Mouse (Mus musculus) embryonic facial prominence, embryonic 14.5 days (tissue): Measurements from ENCODE around the gene Zfp444. TPM values are rescaled to one million over a fixed set of nuclear protein-coding genes. Genes with fewer than 3 reads are reported as not detected.

ENCODE experiments used
- ATAC-seq: fragments of 200-750 bp; cut with Nextera tagmentation; 2 replicates; pipeline ENCODE4 v1.8.0; 2017; ENCODE audit warnings: low read depth, moderate number of reproducible peaks, moderate TSS enrichment
- DNase-seq: peaks from one replicate; pipeline ENCODE4 v3.0.0-alpha.2; 2015; ENCODE audit warnings: low spot score
- H3K27ac ChIP-seq: fragments of 300-500 bp; sonication (generic); replicated peaks from 2 replicates; pipeline ENCODE4 v1.5.1; 2014; ENCODE audit warnings: low read depth, mild to moderate bottlenecking, low read length, moderate library complexity
- H3K27me3 ChIP-seq: fragments of 300-500 bp; sonication (generic); replicated peaks from 2 replicates; pipeline ENCODE4 v1.6.1; 2014; ENCODE audit warnings: low read length; ENCODE audit not compliant: control insufficient read depth, insufficient read depth
- H3K36me3 ChIP-seq: fragments of 300-500 bp; sonication (generic); 2 replicates; pipeline ENCODE4 v1.6.1; 2014; ENCODE audit warnings: low read length, mixed read lengths; ENCODE audit not compliant: control insufficient read depth, insufficient read depth
- H3K4me1 ChIP-seq: fragments of 300-500 bp; sonication (generic); 2 replicates; pipeline ENCODE4 v1.6.1; 2014; ENCODE audit warnings: antibody characterized with exemption, low read length; ENCODE audit not compliant: control insufficient read depth, insufficient read depth
- H3K4me2 ChIP-seq: fragments of 300-500 bp; sonication (generic); 2 replicates; pipeline ENCODE4 v1.6.1; 2014; ENCODE audit warnings: low read depth, mild to moderate bottlenecking, low read length, moderate library complexity, mixed read lengths
- H3K4me3 ChIP-seq: fragments of 300-500 bp; sonication (generic); 2 replicates; pipeline ENCODE4 v1.5.1; 2014; ENCODE audit warnings: low read depth, mild to moderate bottlenecking, low read length
- H3K9ac ChIP-seq: fragments of 300-500 bp; sonication (generic); 2 replicates; pipeline ENCODE4 v1.6.1; 2014; ENCODE audit warnings: low read depth, mild to moderate bottlenecking, low read length, moderate library complexity, mixed read lengths
- H3K9me3 ChIP-seq: fragments of 300-500 bp; sonication (generic); 2 replicates; pipeline ENCODE4 v1.6.1; 2016; ENCODE audit warnings: low read length; ENCODE audit not compliant: control insufficient read depth
- WGBS: fragments of 180-500 bp; shearing (Covaris S2); extraction: QIAGEN DNeasy Blood & Tissue Kit; methylation state at CpG from one replicate; pipeline ENCODE4 v1.1.7; 2014; 5-methylcytosine and 5-hydroxymethylcytosine counted together
- polyA plus RNA-seq: library from polyadenylated mRNA; unstranded; fragments of >200 nt; fragmentation: Nextera tagmentation; extraction: Ambion mirVana; gene quantifications from 2 replicates; pipeline ENCODE4 v1.2.1, GENCODE M21; 2014

Gene Zfp444
- polyA plus RNA-seq, 1 experiment from 2014 or later: 40.7 TPM

GRCm38 (mm10) chr7:6146194-6146981, 25.6 kb upstream of the Zfp444 start:
- Histone ChIP-seq H3K9ac (no peak overlapping the region), H3K9me3 (no peaks in the 10 kb centered on the region), H3K4me2 (no peak overlapping the region), H3K4me3 (no peak overlapping the region), H3K4me1 (peaks cover 4% of the 10 kb centered on the region; the same call in 1 of the 2 replicates), H3K27me3 (no peaks in the 10 kb centered on the region), H3K27ac (no peak overlapping the region; the same call in 1 of the 2 replicates), H3K36me3 (peaks cover 8% of the 10 kb centered on the region)
- WGBS: 83% methylated on average over 7 of the region's 7 CpGs
- no peak for DNase-seq
- ATAC-seq: no peak

GRCm38 (mm10) chr7:6146982-6147325, 25.1 kb upstream of the Zfp444 start:
- Histone ChIP-seq H3K4me3 (no peak overlapping the region), H3K9me3 (no peaks in the 10 kb centered on the region), H3K27me3 (no peaks in the 10 kb centered on the region), H3K36me3 (peaks cover 3% of the 10 kb centered on the region), H3K27ac (no peak overlapping the region), H3K9ac (no peak overlapping the region), H3K4me1 (peaks cover 4% of the 10 kb centered on the region; the same call in 1 of the 2 replicates), H3K4me2 (no peak overlapping the region)
- WGBS: 50% methylated on average over 2 of the region's 2 CpGs
- no peak for ATAC-seq
- no peak for DNase-seq

- Histone ChIP-seq H3K4me3 (no peak overlapping the region), H3K36me3 (no peaks in the 10 kb centered on the region), H3K9ac (no peak overlapping the region), H3K27me3 (no peaks in the 10 kb centered on the region), H3K4me2 (no peak overlapping the region), H3K27ac (no peak overlapping the region; the same call in 1 of the 2 replicates), H3K4me1 (peaks cover 4% of the 10 kb centered on the region; the same call in 1 of the 2 replicates), H3K9me3 (no peaks in the 10 kb centered on the region)
- WGBS: 75% methylated on average over 5 of the region's 5 CpGs
- ATAC-seq (no peak), DNase-seq (no peak)
Measured at GRCm38 (mm10) chr7:6147688-6148087, 24.3 kb upstream of the Zfp444 start.

- Histone ChIP-seq H3K27ac (no peak overlapping the region), H3K4me1 (peaks cover 6% of the 10 kb centered on the region; the same call in 1 of the 2 replicates), H3K4me2 (no peak overlapping the region), H3K9ac (no peak overlapping the region), H3K36me3 (no peaks in the 10 kb centered on the region), H3K4me3 (no peak overlapping the region), H3K27me3 (no peaks in the 10 kb centered on the region), H3K9me3 (no peaks in the 10 kb centered on the region)
- DNase-seq (no peak), ATAC-seq (no peak)
- WGBS: 100% methylated on average over 1 of the region's 1 CpGs
Measured at GRCm38 (mm10) chr7:6151266-6151665, 20.8 kb upstream of the Zfp444 start.

GRCm38 (mm10) chr7:6152036-6152435, 20.0 kb upstream of the Zfp444 start:
- Histone ChIP-seq H3K36me3 (no peaks in the 10 kb centered on the region), H3K4me1 (peaks cover 13% of the 10 kb centered on the region; the same call in 1 of the 2 replicates), H3K27ac (no peak overlapping the region), H3K4me3 (no peak overlapping the region), H3K4me2 (no peak overlapping the region), H3K9me3 (no peaks in the 10 kb centered on the region), H3K27me3 (no peaks in the 10 kb centered on the region), H3K9ac (no peak overlapping the region)
- DNase-seq: no peak
- 82% methylated on average over 3 of the region's 3 CpGs for WGBS
- no peak for ATAC-seq

GRCm38 (mm10) chr7:6153131-6153530, 18.9 kb upstream of the Zfp444 start:
- ATAC-seq: no peak
- Histone ChIP-seq H3K27me3 (no peaks in the 10 kb centered on the region), H3K4me2 (no peak overlapping the region), H3K27ac (no peak overlapping the region), H3K36me3 (no peaks in the 10 kb centered on the region), H3K9ac (no peak overlapping the region), H3K4me3 (no peak overlapping the region), H3K9me3 (no peaks in the 10 kb centered on the region), H3K4me1 (peaks cover 14% of the 10 kb centered on the region; the same call in 1 of the 2 replicates)
- no peak for DNase-seq
- 93% methylated on average over 3 of the region's 3 CpGs for WGBS

- DNase-seq: no peak
- H3K27ac ChIP-seq: no peak overlapping the region
- no peaks in the 10 kb centered on the region for H3K36me3 ChIP-seq
- H3K4me2 ChIP-seq: peak overlapping the region; percentile 94
- H3K9me3 ChIP-seq: no peaks in the 10 kb centered on the region
- no peak for ATAC-seq
- H3K4me1 ChIP-seq: peaks cover 14% of the 10 kb centered on the region; the same call in 1 of the 2 replicates
- H3K27me3 ChIP-seq: no peaks in the 10 kb centered on the region
- H3K4me3 ChIP-seq: peak overlapping the region; percentile 90
- 75% methylated on average over 5 of the region's 5 CpGs for WGBS
- H3K9ac ChIP-seq: peak overlapping the region; percentile 89
Measured at GRCm38 (mm10) chr7:6154164-6154563, 17.9 kb upstream of the Zfp444 start.

GRCm38 (mm10) chr7:6155031-6155872, 16.8 kb upstream of the Zfp444 start:
- Histone ChIP-seq H3K4me1 (peaks cover 14% of the 10 kb centered on the region; the same call in 1 of the 2 replicates), H3K9ac (peak overlapping the region; percentile 89), H3K9me3 (no peaks in the 10 kb centered on the region), H3K4me3 (peak overlapping the region; percentile 90), H3K27ac (peak overlapping the region; percentile 91), H3K27me3 (no peaks in the 10 kb centered on the region), H3K36me3 (no peaks in the 10 kb centered on the region), H3K4me2 (peak overlapping the region; percentile 94)
- DNase-seq: peak; percentile 93
- peak; percentile 73 for ATAC-seq
- WGBS: 2% methylated on average over 20 of the region's 85 CpGs
